Mouse (Mus musculus) kidney, postnatal 36 days (tissue): ENCODE data around the gene Mtfp1.
A peak's percentile ranks its signal among the peaks of the same experiment; 100 is the strongest.
"Not testable (repeated sequence)": the region's sequence is repeated elsewhere in the genome, so short reads cannot be mapped to it uniquely, and the experiment has no call there.

Source experiments
- DNase-seq, 2 experiments: peaks; one replicate each; pipeline ENCODE4 v3.0.0; 2021 to 2022; ENCODE audit warnings: mixed read lengths in 2 of 2

The Mtfp1 gene

DNA sequence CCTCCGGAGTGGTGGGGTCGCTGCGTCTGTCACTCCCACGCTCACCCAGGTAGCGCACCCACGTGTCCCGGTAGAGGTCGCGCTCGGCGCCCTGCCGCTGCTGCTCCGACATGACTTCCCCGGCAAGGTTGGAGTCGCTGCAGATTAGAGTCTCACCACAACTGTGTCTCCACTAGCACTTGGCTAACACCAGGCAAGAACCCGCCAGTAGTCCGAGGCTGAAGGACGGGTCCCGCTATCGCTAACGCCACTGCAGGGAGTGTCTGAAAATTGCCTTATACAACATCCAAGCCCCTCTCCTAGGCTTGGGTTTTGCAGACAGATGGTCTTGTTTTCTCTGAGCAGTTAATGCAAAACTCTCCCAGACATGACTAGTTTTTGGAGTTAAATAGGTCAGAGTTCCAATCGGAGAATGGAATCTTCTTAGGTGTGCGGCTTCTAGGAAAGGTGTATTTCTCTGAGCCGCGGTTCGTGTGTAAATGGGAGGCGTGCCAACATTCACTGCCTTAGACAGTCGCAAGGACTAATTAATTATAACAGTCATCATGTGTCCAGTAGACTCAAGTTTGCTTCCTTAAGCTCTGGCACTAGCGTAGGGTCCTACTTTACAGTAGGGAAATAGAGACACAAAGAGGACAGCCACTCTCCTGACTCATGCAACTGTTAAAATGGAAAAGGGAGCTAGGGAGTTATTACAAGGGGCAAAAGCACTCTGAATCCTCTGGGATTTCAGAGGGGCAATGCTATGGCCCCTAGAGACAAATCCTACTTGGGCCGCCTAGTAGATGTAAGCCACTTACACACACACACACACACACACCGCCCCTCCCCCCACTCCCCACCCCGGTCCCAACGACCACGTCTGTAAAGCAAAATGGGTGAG is at the start of gene Mtfp1:
Mtfp1 (minus strand) TSS at position 275 of the 883 bp plus-strand sequence.
- peak; percentile 63 to 74 for DNase-seq

GRCm38 (mm10) chr11:4143281-4144062 is 48.2 kb upstream of the Mtfp1 start:
- no peak for DNase-seq

DNA sequence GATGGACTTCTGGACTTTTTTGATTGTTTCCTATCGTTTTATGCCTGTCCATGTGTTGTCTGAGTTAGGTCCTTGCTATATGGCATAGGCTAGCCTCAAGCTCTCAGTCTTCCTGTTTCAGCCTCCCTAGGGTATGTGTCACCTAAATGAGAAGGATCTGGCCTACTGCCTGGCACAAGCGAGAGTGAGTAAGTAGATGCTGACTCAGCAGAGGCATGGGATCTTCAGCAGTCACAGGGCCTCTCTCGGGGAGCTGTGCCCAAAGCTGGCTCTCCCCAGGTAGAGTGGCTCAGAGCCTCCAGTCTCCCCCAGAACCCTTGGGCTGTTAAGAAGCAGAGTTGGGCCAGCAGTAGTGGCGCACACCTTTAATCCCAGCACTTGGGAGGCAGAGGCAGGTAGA is 47.1 kb upstream of the Mtfp1 start:
- DNase-seq, result no peak

GRCm38 (mm10) chr11:4141505-4141904 is 46.3 kb upstream of the Mtfp1 start:
- no peak for DNase-seq

DNA sequence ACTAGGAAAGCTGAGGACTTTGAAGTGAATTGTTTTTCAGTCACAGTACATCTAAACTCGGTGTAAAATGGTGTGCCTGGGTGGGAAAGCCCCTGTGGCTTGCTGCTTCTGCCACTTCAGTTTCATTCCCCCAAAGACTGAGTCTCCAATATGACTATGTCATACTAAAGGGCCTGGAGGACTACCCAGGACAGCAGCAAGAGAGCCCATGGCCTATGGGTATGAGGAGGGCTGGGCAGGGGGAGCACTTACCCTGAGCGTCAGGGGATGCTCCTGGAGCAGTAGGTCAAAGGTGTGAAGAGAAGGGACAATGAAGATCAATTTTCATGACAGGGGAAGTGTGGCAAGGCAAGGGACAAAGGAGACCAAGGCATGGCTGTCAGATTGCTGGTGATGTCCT is 43.7 kb upstream of the Mtfp1 start:
- DNase-seq, result no peak

- peak; percentile 92 to 99 for DNase-seq
Observed at GRCm38 (mm10) chr11:4134986-4135935, 40.0 kb upstream of the Mtfp1 start, which contains the start of gene Rnf215. Rnf215 (plus strand) TSS chr11:4135202.

GRCm38 (mm10) chr11:4134400-4134799 is 39.2 kb upstream of the Mtfp1 start:
- no peak for DNase-seq

GRCm38 (mm10) chr11:4133450-4133849 is 38.2 kb upstream of the Mtfp1 start:
- peak in 1 of 2 experiments; percentile 54 for DNase-seq

- not testable (repeated sequence) for DNase-seq
Observed at GRCm38 (mm10) chr11:4128461-4128860, 33.2 kb upstream of the Mtfp1 start.

DNA sequence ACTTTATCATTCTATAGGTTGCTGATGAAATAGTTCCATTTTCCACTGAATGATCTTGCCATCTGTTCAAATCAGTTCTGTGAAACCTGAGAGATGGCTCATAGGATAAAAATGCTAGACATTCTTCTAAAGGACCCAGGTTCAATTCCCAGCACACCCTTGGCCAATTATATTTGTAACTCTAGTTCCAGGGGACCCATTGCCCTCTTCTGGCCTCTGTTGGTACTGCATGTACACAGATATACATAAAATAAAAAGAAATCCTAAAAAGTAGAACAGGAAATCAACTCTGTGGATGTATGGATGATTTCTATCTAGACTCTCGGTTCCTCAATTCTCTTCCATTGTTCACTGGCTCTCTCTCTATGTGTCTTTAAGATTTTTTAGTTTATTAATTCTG is 31.8 kb upstream of the Mtfp1 start:
- DNase-seq, result no peak

DNA sequence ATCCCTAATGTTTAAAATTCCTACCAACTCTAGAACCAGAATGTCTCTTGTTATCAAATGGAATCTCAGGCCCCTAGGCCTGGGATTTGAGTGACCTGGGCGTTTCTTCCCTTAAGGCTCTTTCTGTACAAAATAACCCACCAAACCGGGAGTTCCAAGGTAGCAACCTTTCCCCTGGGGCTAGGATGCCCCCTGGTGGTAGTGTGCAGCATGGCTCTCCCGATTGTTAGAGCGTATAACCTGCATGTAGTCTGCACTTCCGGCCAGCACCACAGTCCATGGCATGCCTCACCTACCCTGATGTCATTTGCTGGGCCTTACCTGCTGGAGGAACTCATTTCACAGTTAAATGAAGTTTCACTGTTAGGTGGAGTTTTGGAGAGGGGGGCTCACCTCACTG is 28.7 kb upstream of the Mtfp1 start:
- DNase-seq, result peak; percentile 34 to 73

- no peak for DNase-seq
Observed at GRCm38 (mm10) chr11:4122742-4123579, 27.7 kb upstream of the Mtfp1 start, which contains the start of gene Sec14l2. Sec14l2 (minus strand) TSS chr11:4123415.

GRCm38 (mm10) chr11:4122226-4122625 is 27.0 kb upstream of the Mtfp1 start:
- no peak for DNase-seq

DNA sequence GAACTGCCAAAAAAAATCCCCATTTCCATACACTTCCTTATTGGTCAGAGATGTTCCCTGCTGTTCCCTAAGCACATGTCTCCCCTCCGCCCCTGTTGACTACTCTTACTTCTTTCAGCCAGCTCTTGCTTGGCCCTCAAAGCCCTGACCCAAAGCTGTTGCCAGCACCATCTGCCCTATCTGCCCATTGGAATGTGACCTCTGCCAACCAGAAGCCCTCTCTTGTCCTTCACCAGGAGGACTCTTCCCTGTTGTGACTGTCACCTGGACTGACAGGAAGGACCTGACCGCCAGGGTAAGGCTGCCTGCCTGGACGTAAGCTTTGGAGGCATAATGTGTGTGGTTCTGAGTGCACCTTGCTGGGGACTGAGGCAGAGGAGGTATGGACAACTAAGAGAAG is 26.4 kb upstream of the Mtfp1 start:
- DNase-seq, result no peak

DNA sequence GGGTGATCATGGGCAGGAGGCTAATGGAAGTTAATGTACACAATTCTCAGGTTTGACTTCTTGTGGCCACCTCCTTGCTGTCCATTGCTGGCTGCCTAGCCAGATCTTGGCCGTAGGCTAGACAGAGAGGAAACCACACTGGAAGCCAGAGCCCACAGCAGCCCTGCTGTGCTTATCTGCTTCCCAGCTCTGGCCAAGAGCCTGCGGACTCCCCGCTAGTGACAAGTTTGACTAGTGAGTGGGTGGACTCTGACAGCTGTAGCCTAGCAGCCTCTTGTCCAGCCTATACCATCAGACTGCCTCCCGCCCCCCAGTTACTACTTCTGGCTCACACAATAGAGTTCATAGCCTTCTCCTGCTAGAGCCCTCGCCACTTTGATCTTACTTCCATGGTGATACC is 24.4 kb upstream of the Mtfp1 start:
- no peak for DNase-seq

GRCm38 (mm10) chr11:4118081-4118921 is 23.1 kb upstream of the Mtfp1 start:
- DNase-seq, result peak; percentile 79 to 89

DNA sequence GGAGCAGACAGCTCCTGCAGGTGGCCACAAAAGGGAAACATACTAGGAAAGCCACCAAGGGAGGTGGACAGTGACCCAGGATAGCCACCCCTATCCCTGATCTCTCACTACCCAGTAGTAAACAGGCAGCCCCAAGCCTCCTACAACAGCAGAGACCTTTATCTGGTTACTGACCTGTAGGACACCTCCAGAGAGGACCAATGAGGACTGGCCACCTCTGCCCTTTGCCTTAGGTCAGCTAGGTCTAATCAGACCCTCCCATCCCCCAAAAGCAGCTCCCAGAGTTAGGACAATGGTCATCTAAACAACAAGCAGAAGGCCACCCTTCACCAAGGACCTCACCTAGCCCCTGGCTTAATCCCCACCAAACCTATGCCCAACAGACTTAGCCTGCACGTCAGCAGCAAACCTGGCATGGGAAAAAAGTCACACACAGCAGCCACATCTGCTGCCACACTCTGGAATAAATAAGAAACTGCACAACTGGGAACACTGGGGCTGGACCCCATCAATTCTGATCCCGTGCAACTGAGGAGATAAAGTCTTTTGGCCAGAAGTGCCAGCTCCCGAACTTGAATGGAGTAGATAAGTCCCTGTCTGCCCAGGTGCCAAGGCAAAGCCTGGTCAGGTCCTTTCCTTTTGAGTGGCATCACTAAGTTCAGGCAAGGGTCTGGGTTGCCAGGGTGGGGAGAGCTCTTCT is 22.3 kb upstream of the Mtfp1 start:
- no peak for DNase-seq

- no peak for DNase-seq
Observed at GRCm38 (mm10) chr11:4116458-4117141, 21.4 kb upstream of the Mtfp1 start.

GRCm38 (mm10) chr11:4115407-4115806 is 20.2 kb upstream of the Mtfp1 start:
- no peak for DNase-seq
